ENCODE assay signal across 11 mouse cellular contexts in the genomic region with DNA sequence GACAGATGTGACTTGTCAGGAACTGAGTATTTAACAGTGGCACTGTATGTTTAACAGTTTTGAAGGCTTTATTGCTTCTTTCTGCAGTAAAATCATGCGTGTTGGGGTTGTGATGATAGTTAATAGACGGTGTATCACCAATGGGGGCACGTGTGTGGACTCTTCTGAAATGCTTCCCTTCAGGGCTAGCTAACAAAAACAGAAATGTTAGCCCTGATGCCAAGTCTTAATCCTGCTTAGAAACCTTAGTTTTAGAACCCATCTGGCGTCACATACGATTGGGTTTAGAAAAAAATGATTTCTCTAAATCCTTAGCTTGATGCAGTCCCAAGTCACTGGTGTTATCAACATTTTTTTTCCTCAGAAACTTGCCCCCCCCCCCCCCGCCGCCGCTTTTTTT.
DNase-seq lines count a peak whose midpoint lies in the region; ATAC-seq and TF ChIP-seq lines count a peak whose summit lies in the region.
"Had no signal": no experiment of that assay in that cellular context is flagged by ENCODE, and none has a peak within 500 bp of the region (broad histone marks: within the 10 kb centered on the region; RNA-seq: fewer than 3 reads in every experiment).

No protein-coding gene starts in this region.

- H3K27me3 ChIP-seq in neural tube, embryonic 11.5 days (ENCODE audit: control insufficient read depth, insufficient read depth, low read length), result no peaks in the 10 kb centered on the region
- no peaks in the 10 kb centered on the region for H3K27me3 ChIP-seq in hindbrain, postnatal 0 days (ENCODE audit: insufficient read depth, low read length)
- H3K27me3 ChIP-seq in stomach, embryonic 15.5 days (replicated peaks), result no peaks in the 10 kb centered on the region

- no peak for TF ChIP-seq CTCF in hindbrain, postnatal 0 days (IDR thresholded peaks at IDR 0.05; ENCODE audit: low read depth)

- H3K9me3 ChIP-seq in neural tube, embryonic 11.5 days (ENCODE audit: control insufficient read depth, low read length), result no peaks in the 10 kb centered on the region
- H3K9me3 ChIP-seq in hindbrain, postnatal 0 days (ENCODE audit: low read length), result no peaks in the 10 kb centered on the region
- no peaks in the 10 kb centered on the region for H3K9me3 ChIP-seq in stomach, embryonic 15.5 days
- H3K9me3 ChIP-seq: heart, embryonic 10.5 days had no signal

- no peak for ATAC-seq in neural tube, embryonic 11.5 days (ENCODE audit: insufficient read depth, low FRiP score, low TSS enrichment)
- no peak for ATAC-seq in hindbrain, postnatal 0 days
- no peak for ATAC-seq in stomach, embryonic 15.5 days (ENCODE audit: insufficient read depth, low FRiP score, low read depth)
- ATAC-seq: inflammation-experienced regulatory T-cells, adult 6 months had no signal

- H3K36me3 ChIP-seq in neural tube, embryonic 11.5 days (ENCODE audit: control insufficient read depth, insufficient read depth, low read length), result no peaks in the 10 kb centered on the region
- H3K36me3 ChIP-seq in hindbrain, postnatal 0 days (ENCODE audit: insufficient read depth, low read length), result no peaks in the 10 kb centered on the region
- no peaks in the 10 kb centered on the region for H3K36me3 ChIP-seq in stomach, embryonic 15.5 days
- H3K36me3 ChIP-seq: heart, embryonic 10.5 days had no signal

- H3K4me3 ChIP-seq in neural tube, embryonic 11.5 days (ENCODE audit: low read depth, low read length), result peak overlapping the region; percentile 33; the same call in 1 of the 2 replicates
- H3K4me3 ChIP-seq in hindbrain, postnatal 0 days (ENCODE audit: low read length), result peak overlapping the region; percentile 53
- H3K4me3 ChIP-seq in stomach, embryonic 15.5 days (replicated peaks), result no peak overlapping the region; the same call in 1 of the 2 replicates
- H3K4me3 ChIP-seq: heart, embryonic 10.5 days had no signal

- peak overlapping the region; percentile 51 for H3K4me2 ChIP-seq in neural tube, embryonic 11.5 days (ENCODE audit: low read depth)
- H3K4me2 ChIP-seq in hindbrain, postnatal 0 days (ENCODE audit: low read depth, low read length), result peak overlapping the region; percentile 71
- peak overlapping the region; percentile 29 for H3K4me2 ChIP-seq in stomach, embryonic 15.5 days

- H3K27ac ChIP-seq in neural tube, embryonic 11.5 days (ENCODE audit: low read depth, low read length), result no peak overlapping the region
- peak overlapping the region; percentile 97 for H3K27ac ChIP-seq in hindbrain, postnatal 0 days
- no peak overlapping the region for H3K27ac ChIP-seq in stomach, embryonic 15.5 days
- H3K27ac ChIP-seq: heart, embryonic 10.5 days had no signal

- 52% methylated on average over 5 of the region's 8 CpGs for WGBS in neural tube, embryonic 11.5 days
- 18% methylated on average over 7 of the region's 8 CpGs for WGBS in hindbrain, postnatal 0 days
- 26% methylated on average over 6 of the region's 8 CpGs for WGBS in stomach, embryonic 15.5 days

- peak; percentile 52 for DNase-seq in cerebellum, adult 9-11 months
- DNase-seq in cerebellum, postnatal 36 days, result no peak
- no peak for DNase-seq in neural tube, embryonic 11.5 days (ENCODE audit: low spot score)
- DNase-seq in neural tube, embryonic 10.5 days (ENCODE audit: extremely low spot score, low spot score), result no peak
- no peak for DNase-seq in hindbrain, postnatal 0 days (ENCODE audit: low spot score)
- no peak for DNase-seq in adrenal gland, adult (ENCODE audit: inconsistent age in 2 of 2, low spot score in 1 of 2)
- DNase-seq in MN1 (ENCODE audit: low spot score), result no peak
- DNase-seq: liver had no signal

- H3K4me1 ChIP-seq in neural tube, embryonic 11.5 days (ENCODE audit: control insufficient read depth, insufficient read depth, low read length), result peaks cover 15% of the 10 kb centered on the region
- peaks cover 21% of the 10 kb centered on the region for H3K4me1 ChIP-seq in hindbrain, postnatal 0 days (ENCODE audit: insufficient read depth, low read length)
- H3K4me1 ChIP-seq in stomach, embryonic 15.5 days, result peaks cover 20% of the 10 kb centered on the region

- no peak overlapping the region for H3K9ac ChIP-seq in neural tube, embryonic 11.5 days (ENCODE audit: low read length)
- H3K9ac ChIP-seq in hindbrain, postnatal 0 days (replicated peaks; ENCODE audit: low read length), result peak overlapping the region; percentile 77
- H3K9ac ChIP-seq in stomach, embryonic 15.5 days, result no peak overlapping the region
